Mouse (Mus musculus) C2C12 (cell line): ENCODE measurements around the gene Cd302.

ENCODE experiments used
- CEBPB ChIP-seq: IDR thresholded peaks from one replicate; pipeline ENCODE4 v1.6.1; 2011; ENCODE audit warnings: low read depth, mild to moderate bottlenecking, control low read depth, moderate library complexity
- CTCF ChIP-seq: IDR thresholded peaks from one replicate; pipeline ENCODE4 v1.5.1; 2011; ENCODE audit not compliant: control insufficient read depth, insufficient read depth, insufficient read length
- FOSL1 ChIP-seq: IDR thresholded peaks from one replicate; pipeline ENCODE4 v1.8.0; 2011; ENCODE audit warnings: mild to moderate bottlenecking, low read length; ENCODE audit not compliant: poor library complexity, insufficient read depth, severe bottlenecking
- MAX ChIP-seq: IDR thresholded peaks from one replicate; pipeline ENCODE4 v1.6.1; 2011; ENCODE audit warnings: mild to moderate bottlenecking, control low read depth
- USF1 ChIP-seq: IDR thresholded peaks from one replicate; pipeline ENCODE4 v1.6.1; 2011; ENCODE audit warnings: low read depth, mild to moderate bottlenecking, control low read depth, moderate library complexity

GRCm38 (mm10) chr2:60223489-60223888 lies 60.8 kb downstream of the Cd302 start:
- no peak for TF ChIP-seq CTCF
- TF ChIP-seq MAX: no peak
- TF ChIP-seq FOSL1: no peak
- no peak for TF ChIP-seq CEBPB
- no peak for TF ChIP-seq USF1
